Mouse (Mus musculus) heart, adult 2 months (tissue): ENCODE measurements around the gene Rtl10.

ENCODE experiments used
- CTCF ChIP-seq: fragments of 200-600 bp; IDR thresholded peaks from 2 replicates; pipeline ENCODE4 v1.8.1; 2022; ENCODE audit warnings: antibody characterized with exemption, mild to moderate bottlenecking, moderate library complexity
- POLR2A ChIP-seq: fragments of 200-500 bp; IDR thresholded peaks from 2 replicates; pipeline ENCODE4 v1.6.1; 2011; ENCODE audit warnings: mild to moderate bottlenecking, low read depth, low read length, control low read depth; ENCODE audit not compliant: insufficient read depth

- TF ChIP-seq CTCF, result no peak
- no peak for TF ChIP-seq POLR2A
Measured at GRCm38 (mm10) chr16:18507200-18507549, 8.5 kb downstream of the Rtl10 start.
